Mouse (Mus musculus) kidney, postnatal 10 days (tissue): ENCODE measurements around the gene Hoxa13.

Experiments
- DNase-seq: peaks from one replicate; pipeline ENCODE4 v3.0.0; 2021; ENCODE audit warnings: mixed read lengths

Hoxa13 gene

GRCm38 (mm10) chr6:52234428-52235140 is 26.1 kb downstream of the Hoxa13 start:
- DNase-seq = peak; percentile 91

GRCm38 (mm10) chr6:52233546-52234427 is 26.9 kb downstream of the Hoxa13 start:
- DNase-seq = peak; percentile 95

- DNase-seq = peak; percentile 64
These were observed 27.6 kb downstream of the Hoxa13 start for GRCm38 (mm10) chr6:52232984-52233545.

- peak; percentile 77 for DNase-seq
These were observed 28.1 kb downstream of the Hoxa13 start for GRCm38 (mm10) chr6:52232568-52232965.

- peak; percentile 79 for DNase-seq
These were observed 28.7 kb downstream of the Hoxa13 start for GRCm38 (mm10) chr6:52231885-52232567.

- peak; percentile 86 for DNase-seq
These were observed 30.0 kb downstream of the Hoxa13 start, which contains the start of gene Hoxa9 for GRCm38 (mm10) chr6:52230516-52231165. Gene Hoxa9, minus strand, starts transcription at chr6:52231089.

- peak; percentile 79 for DNase-seq
These were observed 30.9 kb downstream of the Hoxa13 start for GRCm38 (mm10) chr6:52229558-52230416.

- DNase-seq = peak; percentile 79
These were observed 31.9 kb downstream of the Hoxa13 start for GRCm38 (mm10) chr6:52228475-52229465.

GRCm38 (mm10) chr6:52227470-52228222 is 33.0 kb downstream of the Hoxa13 start:
- DNase-seq = peak; percentile 74

- peak; percentile 76 for DNase-seq
These were observed 34.0 kb downstream of the Hoxa13 start for GRCm38 (mm10) chr6:52226569-52227257.

- DNase-seq = peak; percentile 96
These were observed 34.8 kb downstream of the Hoxa13 start for GRCm38 (mm10) chr6:52225612-52226568.

- DNase-seq = peak; percentile 67
These were observed 35.6 kb downstream of the Hoxa13 start for GRCm38 (mm10) chr6:52224895-52225611.

GRCm38 (mm10) chr6:52223939-52224760 is 36.5 kb downstream of the Hoxa13 start:
- peak; percentile 52 for DNase-seq

GRCm38 (mm10) chr6:52222729-52223128 is 38.0 kb downstream of the Hoxa13 start:
- peak; percentile 61 for DNase-seq

- peak; percentile 79 for DNase-seq
These were observed 38.5 kb downstream of the Hoxa13 start for GRCm38 (mm10) chr6:52221993-52222685.
